Mouse (Mus musculus) heart, adult 2 months (tissue): ENCODE results near the gene Hist2h3c2.

Experiments used
- CTCF ChIP-seq: fragments of 200-600 bp; IDR thresholded peaks from 2 replicates; pipeline ENCODE4 v1.8.1; 2022; ENCODE audit warnings: antibody characterized with exemption, mild to moderate bottlenecking, moderate library complexity
- EP300 ChIP-seq: fragments of 200-500 bp; IDR thresholded peaks from 2 replicates; pipeline ENCODE4 v1.6.1; 2011; ENCODE audit warnings: low read depth, low read length, control low read depth; ENCODE audit not compliant: insufficient read depth
- POLR2A ChIP-seq: fragments of 200-500 bp; IDR thresholded peaks from 2 replicates; pipeline ENCODE4 v1.6.1; 2011; ENCODE audit warnings: mild to moderate bottlenecking, low read depth, low read length, control low read depth; ENCODE audit not compliant: insufficient read depth

- TF ChIP-seq CTCF (no peak), POLR2A (no peak), EP300 (no peak)
Measured at GRCm38 (mm10) chr3:96235836-96236235, 3.1 kb downstream of the Hist2h3c2 start.
